Mouse (Mus musculus) left cerebral cortex, adult 9 months (tissue): ENCODE results near the gene Rabep2.

Experiments
- DNase-seq, 2 experiments: peaks; one replicate each; pipeline ENCODE4 v3.0.0; 2022; ENCODE audit warnings: low spot score in 2 of 2

Rabep2 gene

GRCm38 (mm10) chr7:126494120-126494519 lies 65.6 kb downstream of the Rabep2 start:
- DNase-seq: no peak

- no peak for DNase-seq
These were observed 67.9 kb downstream of the Rabep2 start for GRCm38 (mm10) chr7:126496475-126496874.

GRCm38 (mm10) chr7:126497966-126498365 lies 69.4 kb downstream of the Rabep2 start:
- DNase-seq: no peak
